ENCODE assay signal across 9 mouse cellular contexts in genomic region chr1:136118875-136119274, GRCm38 (mm10). TPM values are rescaled to one million over a fixed set of nuclear protein-coding genes. Genes with fewer than 3 reads are reported as not detected.
DNase-seq lines count a peak whose midpoint lies in the region; ATAC-seq lines count a peak whose summit lies in the region.
"Had no signal": no experiment of that assay in that cellular context is flagged by ENCODE, and none has a peak within 500 bp of the region (broad histone marks: within the 10 kb centered on the region; RNA-seq: fewer than 3 reads in every experiment).

No protein-coding gene starts in this region.

- no peak overlapping the region for H3K9ac ChIP-seq in midbrain, embryonic 15.5 days
- no peak overlapping the region for H3K9ac ChIP-seq in embryonic facial prominence, embryonic 15.5 days
- H3K9ac ChIP-seq in hindbrain, embryonic 12.5 days, result no peak overlapping the region

- intact Hi-C loops in heart, postnatal 36 days (cut with DNase I), result no loop called here

- no peak overlapping the region for H3K4me2 ChIP-seq in midbrain, embryonic 15.5 days
- no peak overlapping the region for H3K4me2 ChIP-seq in embryonic facial prominence, embryonic 15.5 days (replicated peaks)
- H3K4me2 ChIP-seq in hindbrain, embryonic 12.5 days (replicated peaks), result no peak overlapping the region

- no peak for DNase-seq in midbrain, embryonic 10.5 days (ENCODE audit: low spot score)
- peak; percentile 56 to 64 for DNase-seq in thymus, adult 18-20 months
- DNase-seq in heart, postnatal 36 days, result no peak

- no peaks in the 10 kb centered on the region for H3K27me3 ChIP-seq in midbrain, embryonic 10.5 days (ENCODE audit: low read depth, poor library complexity, severe bottlenecking)
- H3K27me3 ChIP-seq in midbrain, embryonic 15.5 days (replicated peaks), result no peaks in the 10 kb centered on the region
- H3K27me3 ChIP-seq in embryonic facial prominence, embryonic 15.5 days, result no peaks in the 10 kb centered on the region
- H3K27me3 ChIP-seq in hindbrain, embryonic 12.5 days, result no peaks in the 10 kb centered on the region

- no peaks in the 10 kb centered on the region for H3K9me3 ChIP-seq in midbrain, embryonic 10.5 days (replicated peaks)
- H3K9me3 ChIP-seq in midbrain, embryonic 15.5 days, result no peaks in the 10 kb centered on the region
- H3K9me3 ChIP-seq in embryonic facial prominence, embryonic 15.5 days (replicated peaks), result no peaks in the 10 kb centered on the region
- no peaks in the 10 kb centered on the region for H3K9me3 ChIP-seq in hindbrain, embryonic 12.5 days (replicated peaks)

- 40% methylated on average over 8 of the region's 8 CpGs for WGBS in midbrain, embryonic 10.5 days
- 40% methylated on average over 8 of the region's 8 CpGs for WGBS in midbrain, embryonic 15.5 days
- 21% methylated on average over 8 of the region's 8 CpGs for WGBS in embryonic facial prominence, embryonic 15.5 days
- 19% methylated on average over 8 of the region's 8 CpGs for WGBS in hindbrain, embryonic 12.5 days

- no peak overlapping the region for H3K4me3 ChIP-seq in midbrain, embryonic 10.5 days
- no peak overlapping the region for H3K4me3 ChIP-seq in midbrain, embryonic 15.5 days
- no peak overlapping the region for H3K4me3 ChIP-seq in embryonic facial prominence, embryonic 15.5 days (replicated peaks)
- H3K4me3 ChIP-seq in hindbrain, embryonic 12.5 days, result no peak overlapping the region
- H3K4me3 ChIP-seq: myocyte had no signal

- no peak for ATAC-seq in midbrain, embryonic 15.5 days (replicated peaks)
- ATAC-seq in embryonic facial prominence, embryonic 15.5 days (ENCODE audit: insufficient number of reproducible peaks, low FRiP score, low TSS enrichment, low read depth), result peak; percentile 58
- peak; percentile 27; the same call in 1 of the 2 replicates for ATAC-seq in hindbrain, embryonic 12.5 days (ENCODE audit: low FRiP score)
- ATAC-seq in megakaryocyte-erythroid progenitor cell, adult 5-6 weeks (replicated peaks; ENCODE audit: low FRiP score, low TSS enrichment, poor library complexity, severe bottlenecking), result 0 out of 2 replicates have a peak, but pooled peaks have one; percentile 29
- ATAC-seq in erythroblast, adult 5-6 weeks (replicated peaks; ENCODE audit: low FRiP score, poor library complexity, severe bottlenecking), result no peak

- no peaks in the 10 kb centered on the region for H3K36me3 ChIP-seq in midbrain, embryonic 10.5 days
- no peaks in the 10 kb centered on the region for H3K36me3 ChIP-seq in midbrain, embryonic 15.5 days (replicated peaks)
- H3K36me3 ChIP-seq in embryonic facial prominence, embryonic 15.5 days, result no peaks in the 10 kb centered on the region
- no peaks in the 10 kb centered on the region for H3K36me3 ChIP-seq in hindbrain, embryonic 12.5 days

- H3K27ac ChIP-seq in midbrain, embryonic 10.5 days (replicated peaks), result peak overlapping the region; percentile 52; the same call in 1 of the 2 replicates
- H3K27ac ChIP-seq in midbrain, embryonic 15.5 days, result no peak overlapping the region
- no peak overlapping the region for H3K27ac ChIP-seq in embryonic facial prominence, embryonic 15.5 days (replicated peaks)
- no peak overlapping the region for H3K27ac ChIP-seq in hindbrain, embryonic 12.5 days

- H3K4me1 ChIP-seq in midbrain, embryonic 10.5 days, result peaks cover 21% of the 10 kb centered on the region
- H3K4me1 ChIP-seq in midbrain, embryonic 15.5 days, result peaks cover 6% of the 10 kb centered on the region; the same call in 1 of the 2 replicates
- peaks cover 30% of the 10 kb centered on the region for H3K4me1 ChIP-seq in embryonic facial prominence, embryonic 15.5 days
- peaks cover 18% of the 10 kb centered on the region for H3K4me1 ChIP-seq in hindbrain, embryonic 12.5 days

RNA-seq across cellular contexts. Expression of gene Kif21b, which starts 12.3 kb away (rescaled TPM):
- polyA plus RNA-seq in midbrain, embryonic 10.5 days (2016; fragmentation: Nextera tagmentation; extraction: Ambion mirVana), result 4.9 and 9.5 TPM in 2 replicates
- polyA plus RNA-seq in midbrain, embryonic 15.5 days (2015; fragmentation: Nextera tagmentation; extraction: Ambion mirVana), result 58.9 and 62.0 TPM in 2 replicates
- polyA plus RNA-seq in embryonic facial prominence, embryonic 15.5 days (2015; fragmentation: Nextera tagmentation; extraction: Ambion mirVana), result 2.8 TPM in 2 replicates
- polyA plus RNA-seq in hindbrain, embryonic 12.5 days (2016; fragmentation: Nextera tagmentation; extraction: Ambion mirVana), result 39.1 and 44.7 TPM in 2 replicates
- total RNA-seq in megakaryocyte-erythroid progenitor cell, adult 5-6 weeks (2014; fragmentation: Nextera tagmentation), result 13.7 and 21.6 TPM in 2 replicates
- 4.0 and 5.7 TPM in 2 replicates for total RNA-seq in megakaryocyte-erythroid progenitor cell, adult 5-6 weeks (2017)
- total RNA-seq in heart, postnatal 36 days (2021), result under 1 TPM; 0.92 to 0.95 TPM
- 7.7 and 12.9 TPM in 2 replicates for total RNA-seq in erythroblast, adult 5-6 weeks (2015; ENCODE audit: low replicate concordance)
- total RNA-seq in erythroblast, adult 5-6 weeks (2017; ENCODE audit: low replicate concordance), result 5.4 and 8.5 TPM in 2 replicates

Comparison
In these comparisons a context has a peak if more than half of its experiments do, and no peak if none do; other contexts are left out.
1. DNase-seq: peak in thymus, adult 18-20 months (2 of 2); none in midbrain, embryonic 10.5 days (single experiment) and heart, postnatal 36 days (0 of 2).
2. ATAC-seq: peak in embryonic facial prominence, embryonic 15.5 days (single experiment), hindbrain, embryonic 12.5 days (single experiment) and megakaryocyte-erythroid progenitor cell, adult 5-6 weeks (single experiment); none in midbrain, embryonic 15.5 days (single experiment) and erythroblast, adult 5-6 weeks (single experiment).